Mouse (Mus musculus): ENCODE results near the gene Triobp.
"Not testable (repeated sequence)": the region's sequence is repeated elsewhere in the genome, so short reads cannot be mapped to it uniquely, and the experiment has no call there.

Gene Triobp

GRCm38 (mm10) chr15:79029519-79030241 is 82.2 kb downstream of the Triobp start:
- peak; percentile 54 for DNase-seq (ENCODE audit: low read depth)

- DNase-seq (ENCODE audit: low read depth): peak; percentile 90
These were observed 83.3 kb downstream of the Triobp start for GRCm38 (mm10) chr15:79030551-79031435.

GRCm38 (mm10) chr15:79031908-79032307 is 84.4 kb downstream of the Triobp start:
- not testable (repeated sequence) for DNase-seq (ENCODE audit: low read depth)

- DNase-seq (ENCODE audit: low read depth): peak; percentile 86
These were observed 90.4 kb downstream of the Triobp start for GRCm38 (mm10) chr15:79037913-79038328.

GRCm38 (mm10) chr15:79038331-79038730 is 90.8 kb downstream of the Triobp start:
- DNase-seq (ENCODE audit: low read depth): no peak

GRCm38 (mm10) chr15:79038853-79039252 is 91.3 kb downstream of the Triobp start:
- peak; percentile 96 for DNase-seq (ENCODE audit: low read depth)

GRCm38 (mm10) chr15:79040501-79041416 is 93.2 kb downstream of the Triobp start:
- peak; percentile 89 for DNase-seq (ENCODE audit: low read depth)

- DNase-seq (ENCODE audit: low read depth): no peak
These were observed 94.1 kb downstream of the Triobp start, which contains the start of gene Galr3 for GRCm38 (mm10) chr15:79041585-79041984. Gene Galr3, plus strand, starts transcription at chr15:79041885.

GRCm38 (mm10) chr15:79042721-79043491 is 95.4 kb downstream of the Triobp start:
- peak; percentile 66 for DNase-seq (ENCODE audit: low read depth)

GRCm38 (mm10) chr15:79044837-79045236 is 97.3 kb downstream of the Triobp start:
- DNase-seq (ENCODE audit: low read depth): no peak

GRCm38 (mm10) chr15:79048186-79048585 is 100.7 kb downstream of the Triobp start:
- no peak for DNase-seq (ENCODE audit: low read depth)

- DNase-seq (ENCODE audit: low read depth): no peak
These were observed 102.8 kb downstream of the Triobp start for GRCm38 (mm10) chr15:79050160-79050845.

GRCm38 (mm10) chr15:79050964-79051363 is 103.4 kb downstream of the Triobp start:
- DNase-seq (ENCODE audit: low read depth): no peak

GRCm38 (mm10) chr15:79051461-79052360 is 104.2 kb downstream of the Triobp start:
- DNase-seq (ENCODE audit: low read depth): peak; percentile 56

- peak; percentile 39 for DNase-seq (ENCODE audit: low read depth)
These were observed 104.8 kb downstream of the Triobp start for GRCm38 (mm10) chr15:79052366-79052765.
